Mouse (Mus musculus) embryonic facial prominence, embryonic 11.5 days (tissue): ENCODE results near the gene Neurl4. TPM values are rescaled to one million over a fixed set of nuclear protein-coding genes. Genes with fewer than 3 reads are reported as not detected.
"Not testable (repeated sequence)": the region's sequence is repeated elsewhere in the genome, so short reads cannot be mapped to it uniquely, and the experiment has no call there.

Experiments used
- ATAC-seq: fragments of 200-750 bp; cut with Nextera tagmentation; replicated peaks from 2 replicates; pipeline ENCODE4 v1.8.0; 2017; ENCODE audit warnings: low read depth; ENCODE audit not compliant: insufficient number of reproducible peaks, low FRiP score, low TSS enrichment
- DNase-seq: peaks from one replicate; pipeline ENCODE4 v3.0.0-alpha.2; 2015; ENCODE audit warnings: low spot score
- H3K27ac ChIP-seq: fragments of 300-500 bp; sonication (generic); replicated peaks from 2 replicates; pipeline ENCODE4 v1.5.1; 2014; ENCODE audit warnings: mild to moderate bottlenecking, low read depth, low read length, control low read depth
- H3K27me3 ChIP-seq: fragments of 300-500 bp; sonication (generic); 2 replicates; pipeline ENCODE4 v1.6.1; 2014; ENCODE audit warnings: mild to moderate bottlenecking, low read length, moderate library complexity, mixed read lengths; ENCODE audit not compliant: control insufficient read depth, insufficient read depth
- H3K36me3 ChIP-seq: fragments of 300-500 bp; sonication (generic); replicated peaks from 2 replicates; pipeline ENCODE4 v1.6.1; 2014; ENCODE audit warnings: low read depth, mild to moderate bottlenecking, low read length, moderate library complexity, mixed read lengths; ENCODE audit not compliant: control insufficient read depth, insufficient read depth
- H3K4me1 ChIP-seq: fragments of 300-500 bp; sonication (generic); 2 replicates; pipeline ENCODE4 v1.6.1; 2014; ENCODE audit warnings: low read length, mixed read lengths; ENCODE audit not compliant: control insufficient read depth, insufficient read depth
- H3K4me2 ChIP-seq: fragments of 300-500 bp; sonication (generic); 2 replicates; pipeline ENCODE4 v1.6.1; 2014; ENCODE audit warnings: low read depth, mild to moderate bottlenecking, control low read depth, low read length, moderate library complexity
- H3K4me3 ChIP-seq: fragments of 300-500 bp; sonication (generic); 2 replicates; pipeline ENCODE4 v1.5.1; 2014; ENCODE audit warnings: low read depth, low read length, control low read depth
- H3K9ac ChIP-seq: fragments of 300-500 bp; sonication (generic); replicated peaks from 2 replicates; pipeline ENCODE4 v1.6.1; 2014; ENCODE audit warnings: mild to moderate bottlenecking, control low read depth, low read length
- H3K9me3 ChIP-seq: fragments of 300-500 bp; sonication (generic); replicated peaks from 2 replicates; pipeline ENCODE4 v1.6.1; 2016; ENCODE audit warnings: mild to moderate bottlenecking, low read length, inconsistent platforms, mixed read lengths; ENCODE audit not compliant: control insufficient read depth
- WGBS: fragments of 180-500 bp; shearing (Covaris S2); extraction: QIAGEN DNeasy Blood & Tissue Kit; methylation state at CpG from one replicate; pipeline ENCODE4 v1.1.7; 2014; 5-methylcytosine and 5-hydroxymethylcytosine counted together
- polyA plus RNA-seq: library from polyadenylated mRNA; unstranded; fragments of >200 nt; fragmentation: Nextera tagmentation; extraction: Ambion mirVana; gene quantifications from 2 replicates; pipeline ENCODE4 v1.2.1, GENCODE M21; 2014

Gene Neurl4
- polyA plus RNA-seq, 1 experiment from 2014 or later, result 11.5 TPM

DNA sequence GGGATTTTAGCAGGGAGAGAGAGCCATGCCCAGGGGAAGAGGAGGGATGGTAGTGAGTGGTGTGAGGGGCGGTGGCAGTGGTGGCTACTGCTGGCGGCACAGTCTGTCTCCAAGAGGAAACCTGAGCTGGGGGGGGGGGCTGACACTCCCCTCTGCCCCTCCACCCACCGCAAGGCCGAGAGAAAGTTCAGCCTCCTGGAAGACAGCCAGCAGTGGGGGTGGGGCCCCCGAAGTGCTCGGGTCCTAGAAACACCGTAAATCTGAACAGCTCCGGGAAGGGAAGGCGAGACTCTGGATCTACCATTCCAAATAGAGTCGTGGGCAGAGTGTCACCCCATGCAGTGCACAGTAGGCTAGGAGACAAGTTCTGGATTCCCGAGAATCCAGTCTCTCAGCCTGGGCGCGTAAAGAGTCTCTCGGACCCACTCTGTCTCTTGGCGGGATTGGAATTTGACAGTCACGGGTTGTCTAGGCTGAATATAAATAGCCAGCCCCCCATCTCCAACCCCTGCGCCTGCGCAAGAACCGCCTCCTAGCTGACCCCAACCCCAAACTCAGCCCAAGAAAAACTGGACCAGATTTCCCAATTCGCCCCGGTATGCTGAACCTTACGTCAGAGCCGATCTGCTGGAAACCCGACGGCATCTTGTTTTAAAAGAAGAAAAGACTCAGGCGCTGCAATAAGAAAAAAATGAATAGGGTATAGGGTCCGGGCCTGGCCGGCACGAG lies 46.6 kb downstream of the Neurl4 start:
- H3K4me3 ChIP-seq, result peak overlapping the region; percentile 58
- H3K9me3 ChIP-seq, result no peaks in the 10 kb centered on the region
- ATAC-seq (peak; percentile 22), DNase-seq (peak; percentile 76)
- peak overlapping the region; percentile 69 for H3K4me2 ChIP-seq
- WGBS, result under 1% methylated on average over 29 of the region's 29 CpGs
- H3K36me3 ChIP-seq, result peaks cover 4% of the 10 kb centered on the region
- 0 out of 2 replicates have a peak, but pooled peaks cover 3% of the 10 kb centered on the region for H3K4me1 ChIP-seq
- H3K27me3 ChIP-seq, result no peaks in the 10 kb centered on the region
- peak overlapping the region; percentile 87 for H3K27ac ChIP-seq
- peak overlapping the region; percentile 63 for H3K9ac ChIP-seq

DNA sequence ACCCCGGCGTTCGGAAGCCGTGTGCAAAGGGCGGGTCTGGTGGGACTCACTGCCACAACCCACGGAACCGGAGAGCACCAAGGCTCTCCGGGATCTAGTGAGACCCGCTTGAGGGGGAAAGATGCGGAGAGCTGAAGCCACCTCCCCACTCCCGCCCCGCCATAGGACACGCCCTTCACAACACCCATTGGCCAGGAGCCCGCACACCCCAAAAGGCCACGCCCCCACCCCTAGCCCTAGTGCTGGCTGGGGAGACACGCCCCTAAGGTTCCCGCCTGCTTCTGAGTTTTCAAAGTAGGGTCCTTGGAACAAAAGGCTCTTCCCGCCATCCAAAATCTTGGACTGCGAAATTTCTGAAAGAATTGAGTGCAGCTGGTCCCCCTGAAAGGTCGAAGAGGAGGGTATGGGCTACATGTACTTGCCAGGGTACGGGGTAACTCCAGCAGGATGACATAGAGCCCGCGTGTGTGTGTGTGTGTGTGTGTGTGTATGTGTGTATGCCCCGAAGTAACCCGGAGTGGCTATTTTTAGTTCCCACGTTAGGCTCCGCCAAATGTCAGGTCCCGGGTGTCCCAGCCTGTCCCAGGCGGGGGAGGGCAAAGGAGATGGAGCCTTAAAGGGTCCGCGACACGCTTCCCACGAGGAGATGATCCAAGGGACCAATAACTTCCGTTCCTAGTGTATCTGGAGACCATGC lies 47.3 kb downstream of the Neurl4 start, which contains the start of gene Slc2a4:
Slc2a4 (minus strand) TSS at position 123 of the 697 bp plus-strand sequence.
- Histone ChIP-seq H3K9ac (peak within 1 kb of the TSS; percentile 80), H3K27me3 (no peaks in the 10 kb centered on the region), H3K9me3 (no peaks in the 10 kb centered on the region), H3K4me1 (0 out of 2 replicates have a peak, but pooled peaks cover 3% of the 10 kb centered on the region), H3K27ac (peak within 1 kb of the TSS; percentile 87), H3K36me3 (peaks cover 4% of the 10 kb centered on the region), H3K4me2 (peak within 1 kb of the TSS; percentile 69), H3K4me3 (peak within 1 kb of the TSS; percentile 58)
- under 1% methylated on average over 34 of the region's 34 CpGs for WGBS
- peak; percentile 99 for DNase-seq
- ATAC-seq, result peak; percentile 91

DNA sequence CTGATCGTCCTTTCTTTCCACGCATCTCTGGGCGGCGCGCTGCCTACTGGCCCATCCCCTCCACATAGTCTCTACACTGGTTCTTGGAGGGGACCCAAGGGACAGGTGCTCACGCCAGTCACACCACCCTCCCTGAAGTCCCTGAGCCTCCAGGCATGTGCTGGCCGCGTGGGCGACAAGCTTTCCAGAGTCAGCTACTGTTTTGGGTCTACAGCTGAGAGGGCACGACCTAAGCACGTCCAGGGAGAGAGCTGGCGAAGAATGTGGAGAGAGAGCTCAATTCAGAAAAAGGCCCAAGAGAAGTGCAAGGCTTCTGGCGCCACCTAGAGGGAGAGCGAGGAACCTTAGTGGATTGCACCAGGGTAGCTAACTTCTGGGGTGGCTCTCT lies 47.9 kb downstream of the Neurl4 start:
- Histone ChIP-seq H3K27ac (peak overlapping the region; percentile 87), H3K4me1 (0 out of 2 replicates have a peak, but pooled peaks cover 3% of the 10 kb centered on the region), H3K9me3 (no peaks in the 10 kb centered on the region), H3K27me3 (no peaks in the 10 kb centered on the region), H3K36me3 (peaks cover 4% of the 10 kb centered on the region), H3K4me3 (peak overlapping the region; percentile 58), H3K9ac (peak overlapping the region; percentile 80), H3K4me2 (peak overlapping the region; percentile 69)
- 0% methylated on average over 14 of the region's 14 CpGs for WGBS
- peak; percentile 96 for DNase-seq
- peak; percentile 53 for ATAC-seq

DNA sequence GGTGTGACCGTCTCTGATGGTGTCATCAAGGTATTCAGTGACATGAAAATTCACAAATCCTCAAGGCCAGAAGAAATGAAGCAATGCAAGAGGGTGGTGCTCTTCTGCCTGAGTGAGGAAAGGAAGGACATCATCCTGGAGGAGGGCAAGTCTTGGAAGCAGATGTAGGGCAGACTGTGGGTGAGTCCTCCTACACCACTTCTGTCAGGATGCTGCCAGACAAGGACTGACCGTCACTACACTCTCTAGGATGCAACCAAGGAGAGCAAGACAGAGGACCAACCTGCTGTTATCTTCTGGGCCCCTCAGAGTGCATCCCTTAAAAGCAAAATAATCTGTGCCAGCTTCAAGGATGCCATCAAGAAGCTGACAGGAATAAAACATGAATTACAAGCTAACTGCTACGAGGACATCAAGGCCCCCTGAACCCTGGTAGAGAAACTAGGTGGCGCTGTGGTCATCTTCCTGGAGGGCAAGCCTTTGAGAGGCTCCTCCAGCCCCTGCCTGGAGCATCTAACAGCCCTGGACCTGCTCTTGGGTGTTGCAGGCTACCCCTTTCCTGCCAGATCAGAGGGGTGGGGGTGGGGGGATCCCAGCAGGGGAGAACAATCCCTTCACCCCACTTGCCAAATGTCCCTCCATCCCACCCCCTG lies 50.1 kb downstream of the Neurl4 start:
- no peak overlapping the region for H3K27ac ChIP-seq
- H3K4me1 ChIP-seq, result 0 out of 2 replicates have a peak, but pooled peaks cover 3% of the 10 kb centered on the region
- DNase-seq (no peak), ATAC-seq (no peak)
- no peaks in the 10 kb centered on the region for H3K27me3 ChIP-seq
- no peak overlapping the region for H3K4me2 ChIP-seq
- no peak overlapping the region for H3K9ac ChIP-seq
- no peaks in the 10 kb centered on the region for H3K9me3 ChIP-seq
- H3K36me3 ChIP-seq, result no peaks in the 10 kb centered on the region
- WGBS, result 40% methylated on average over 4 of the region's 4 CpGs
- no peak overlapping the region for H3K4me3 ChIP-seq

DNA sequence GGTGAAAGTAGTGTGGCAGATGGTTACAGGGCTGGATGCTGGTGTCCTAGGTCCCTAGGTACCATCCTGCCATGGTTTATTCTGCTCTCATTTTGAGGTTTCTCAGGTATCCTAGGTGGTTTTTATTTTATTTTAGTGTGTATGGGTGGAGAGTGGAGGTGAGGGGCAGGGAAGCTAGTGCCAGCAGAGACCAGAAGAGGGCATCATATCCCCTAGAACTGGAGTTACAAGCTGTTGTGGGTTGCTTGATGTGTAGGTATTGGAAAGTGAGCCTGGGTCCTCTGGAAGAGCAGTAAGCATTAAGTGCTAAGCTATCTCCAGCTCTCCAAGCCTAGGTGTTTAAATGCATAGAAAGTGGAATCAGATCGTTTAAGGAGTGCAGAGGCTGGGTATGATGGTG lies 51.4 kb downstream of the Neurl4 start:
- no peak overlapping the region for H3K4me2 ChIP-seq
- H3K27ac ChIP-seq, result no peak overlapping the region
- no peaks in the 10 kb centered on the region for H3K36me3 ChIP-seq
- ATAC-seq (no peak), DNase-seq (no peak)
- H3K9ac ChIP-seq, result no peak overlapping the region
- 0 out of 2 replicates have a peak, but pooled peaks cover under 1% of the 10 kb centered on the region for H3K4me1 ChIP-seq
- WGBS, result 29% methylated on average over 1 of the region's 1 CpGs
- no peaks in the 10 kb centered on the region for H3K27me3 ChIP-seq
- H3K9me3 ChIP-seq, result no peaks in the 10 kb centered on the region
- H3K4me3 ChIP-seq, result no peak overlapping the region

DNA sequence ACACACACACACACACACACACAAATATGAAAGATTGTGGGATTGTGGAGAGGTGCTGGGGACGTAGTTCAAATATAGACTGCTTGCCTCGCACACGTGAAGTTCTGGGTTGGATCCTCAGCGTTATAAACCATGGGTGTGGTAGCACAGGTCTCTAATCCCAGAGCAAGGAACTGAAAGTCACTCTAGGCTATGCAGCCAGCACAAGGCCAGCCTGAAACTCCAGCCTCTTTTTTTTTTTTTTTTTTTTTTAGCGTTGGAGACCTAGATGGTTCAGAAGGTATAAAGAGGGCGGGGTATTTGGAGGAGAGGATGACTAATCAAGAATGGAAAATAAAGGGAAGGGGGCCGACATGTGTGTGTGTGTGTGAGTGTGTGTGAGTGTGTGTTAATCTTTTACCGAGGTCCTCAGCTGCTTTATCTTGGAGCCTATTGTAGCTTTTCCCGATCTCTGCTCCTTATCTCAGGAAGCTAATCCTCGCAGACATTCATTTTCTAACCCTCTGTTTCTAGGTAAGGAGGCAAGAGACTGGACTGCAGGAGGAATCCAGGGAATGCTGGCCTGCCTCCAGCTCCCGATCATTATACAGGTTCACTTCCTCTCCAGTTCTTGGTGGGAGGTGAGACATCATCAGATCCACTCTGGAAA lies 52.5 kb downstream of the Neurl4 start:
- no peaks in the 10 kb centered on the region for H3K36me3 ChIP-seq
- DNase-seq, result no peak
- ATAC-seq, result no peak
- H3K9ac ChIP-seq, result no peak overlapping the region
- H3K4me1 ChIP-seq, result no peaks in the 10 kb centered on the region
- no peak overlapping the region for H3K4me2 ChIP-seq
- 66% methylated on average over 11 of the region's 11 CpGs for WGBS
- no peak overlapping the region for H3K4me3 ChIP-seq
- H3K9me3 ChIP-seq, result no peaks in the 10 kb centered on the region
- no peaks in the 10 kb centered on the region for H3K27me3 ChIP-seq
- no peak overlapping the region for H3K27ac ChIP-seq

DNA sequence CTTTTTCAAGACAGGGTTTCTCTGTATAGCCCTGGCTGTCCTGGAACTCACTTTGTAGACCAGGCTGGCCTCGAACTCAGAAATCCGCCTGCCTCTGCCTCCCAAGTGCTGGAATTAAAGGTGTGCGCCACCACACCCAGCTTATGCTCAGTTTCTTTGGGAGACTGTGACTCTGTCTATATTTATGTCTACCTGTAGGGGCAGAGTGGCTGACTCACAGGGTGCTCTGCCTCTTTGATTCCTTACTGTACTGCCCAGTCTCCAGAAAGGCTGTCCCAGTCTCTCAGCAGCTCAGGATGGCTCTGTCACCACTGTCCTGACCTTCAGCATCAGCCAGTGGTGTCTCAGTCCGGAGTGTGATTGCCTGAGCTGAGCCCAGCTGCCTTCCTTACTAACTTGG lies 54.7 kb downstream of the Neurl4 start:
- H3K4me2 ChIP-seq, H3K27me3 ChIP-seq, H3K4me3 ChIP-seq, H3K4me1 ChIP-seq, ATAC-seq, H3K9me3 ChIP-seq, DNase-seq, H3K36me3 ChIP-seq, H3K9ac ChIP-seq, H3K27ac ChIP-seq: not testable (repeated sequence)
- WGBS, result 73% methylated on average over 4 of the region's 4 CpGs
